Mouse (Mus musculus) c-Kit-negative CD71-positive TER-119-positive erythroid progenitor cells, embryonic 14.5 days (primary cell): Measurements from ENCODE around the gene Zfp827.
"Not testable (repeated sequence)": the region's sequence is repeated elsewhere in the genome, so short reads cannot be mapped to it uniquely, and the experiment has no call there.

Experiments used
- DNase-seq: peaks from one replicate; pipeline ENCODE4 v3.0.0-alpha.2; 2013; ENCODE audit warnings: low read depth, low spot score

The Zfp827 gene

DNA sequence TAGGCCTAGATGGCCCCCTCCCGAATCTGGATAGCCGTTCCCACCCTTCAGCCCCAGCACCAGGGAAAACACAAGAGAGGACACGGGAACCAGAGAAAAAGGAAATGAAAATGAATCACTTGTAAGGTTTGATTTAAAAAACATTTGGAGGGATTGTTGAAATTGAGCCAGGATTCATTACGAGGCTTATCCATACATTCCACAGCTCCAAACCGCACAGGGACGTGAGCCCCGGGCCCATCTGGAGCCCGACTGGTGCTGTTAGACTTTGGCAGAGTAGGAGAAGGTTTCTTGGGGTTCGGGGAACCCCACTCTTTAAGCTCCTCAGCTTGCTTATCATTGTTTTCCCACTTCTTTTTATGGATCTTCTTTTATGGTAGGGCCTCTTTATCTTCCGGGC is 76.9 kb downstream of the Zfp827 start:
- no peak for DNase-seq

DNA sequence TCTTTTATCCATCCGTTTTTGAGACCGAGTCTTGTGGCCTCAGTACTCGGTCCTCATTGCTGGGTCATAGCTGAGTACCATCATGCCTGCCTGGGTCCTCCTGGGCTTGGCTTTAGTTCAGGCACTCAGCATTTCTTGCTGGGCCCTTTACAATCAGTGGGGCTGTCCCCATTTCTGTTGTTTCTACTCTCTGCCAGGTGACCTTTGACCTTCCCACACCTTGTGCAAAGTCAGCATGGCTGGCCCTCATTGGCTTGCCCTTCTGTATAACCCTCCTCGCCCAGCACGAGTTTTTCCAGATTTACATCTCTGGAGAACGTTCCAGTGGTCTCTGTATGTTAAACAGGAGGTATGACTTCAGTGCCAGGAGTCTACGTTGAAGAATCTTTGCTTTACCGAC is 83.2 kb downstream of the Zfp827 start:
- DNase-seq: no peak

DNA sequence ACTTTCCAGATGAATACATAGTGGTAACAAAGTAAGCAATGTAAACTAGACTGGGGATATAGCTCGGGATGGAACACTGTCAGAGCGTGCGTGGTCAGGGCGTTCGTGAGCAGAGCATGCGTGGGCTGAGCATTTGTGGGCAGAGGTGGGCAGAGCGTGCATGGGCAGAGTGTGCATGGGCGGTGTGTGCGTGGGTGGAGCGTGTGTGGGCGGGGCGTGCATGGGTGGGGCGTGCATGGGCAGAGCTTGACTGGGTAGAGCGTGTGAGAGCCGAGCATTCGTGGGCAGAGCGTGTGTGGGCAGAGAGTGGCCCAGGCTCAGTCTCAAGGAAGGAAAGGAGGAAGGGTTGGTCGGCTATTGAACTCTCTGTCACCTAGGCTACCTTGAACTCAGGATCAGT is 84.2 kb downstream of the Zfp827 start:
- no peak for DNase-seq

DNA sequence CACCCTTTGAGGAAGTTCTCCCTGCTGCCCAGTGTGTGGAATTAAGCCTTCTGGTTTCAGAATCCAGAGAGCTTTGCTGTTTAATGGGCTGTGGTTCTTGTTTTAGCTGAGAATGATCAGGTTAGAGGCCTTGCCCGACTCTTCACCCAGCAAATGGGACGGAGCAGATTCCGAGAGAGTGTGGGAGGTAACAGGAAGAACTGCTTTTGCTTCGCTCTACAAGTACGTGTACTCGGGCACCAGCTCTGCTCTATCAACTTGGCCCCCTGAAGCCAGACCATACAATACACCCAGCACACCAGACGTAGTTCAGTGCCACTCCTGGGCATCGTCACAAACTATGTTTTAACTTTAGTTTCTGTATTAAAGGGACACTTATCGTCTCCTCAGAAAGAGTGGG is 85.3 kb downstream of the Zfp827 start:
- DNase-seq: no peak

DNA sequence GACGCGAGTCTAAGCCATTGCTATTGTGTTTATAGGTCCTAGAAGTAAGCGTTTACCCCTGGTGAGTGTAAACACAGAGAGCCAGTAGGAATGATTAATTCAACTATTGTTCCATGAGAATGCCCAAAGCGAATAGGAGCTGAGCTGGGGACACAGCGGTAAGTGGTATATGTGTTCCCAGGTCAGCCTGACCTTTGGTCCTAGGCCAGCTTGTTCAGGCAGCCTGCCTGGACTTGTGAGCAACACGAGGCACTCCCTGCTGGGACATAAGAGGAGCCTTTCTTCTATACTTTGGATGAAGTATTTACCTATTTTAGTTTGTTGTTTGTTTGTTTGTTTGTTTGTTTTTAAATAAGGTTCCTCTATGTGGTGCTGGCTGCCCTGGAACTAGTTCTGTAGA is 86.3 kb downstream of the Zfp827 start:
- no peak for DNase-seq

DNA sequence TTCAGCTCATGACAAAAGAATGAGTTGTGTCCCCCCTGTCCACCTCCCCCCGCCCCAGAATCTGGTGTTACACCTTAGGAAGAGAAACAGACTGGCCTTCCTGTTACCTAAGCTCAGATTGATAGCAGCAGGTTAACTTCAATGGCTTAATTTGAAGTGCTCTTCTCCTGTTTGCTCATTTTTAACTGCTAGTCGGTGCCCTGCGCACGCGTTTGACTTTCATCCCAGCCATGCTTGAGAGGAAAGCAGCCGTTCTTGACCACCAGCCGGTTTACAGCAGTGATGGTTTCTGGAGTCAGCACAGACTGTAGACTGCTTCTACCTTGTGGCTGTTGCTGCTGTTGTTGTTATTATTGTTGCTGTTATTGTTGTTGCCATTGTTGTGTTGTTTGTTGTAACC is 88.2 kb downstream of the Zfp827 start:
- no peak for DNase-seq

DNA sequence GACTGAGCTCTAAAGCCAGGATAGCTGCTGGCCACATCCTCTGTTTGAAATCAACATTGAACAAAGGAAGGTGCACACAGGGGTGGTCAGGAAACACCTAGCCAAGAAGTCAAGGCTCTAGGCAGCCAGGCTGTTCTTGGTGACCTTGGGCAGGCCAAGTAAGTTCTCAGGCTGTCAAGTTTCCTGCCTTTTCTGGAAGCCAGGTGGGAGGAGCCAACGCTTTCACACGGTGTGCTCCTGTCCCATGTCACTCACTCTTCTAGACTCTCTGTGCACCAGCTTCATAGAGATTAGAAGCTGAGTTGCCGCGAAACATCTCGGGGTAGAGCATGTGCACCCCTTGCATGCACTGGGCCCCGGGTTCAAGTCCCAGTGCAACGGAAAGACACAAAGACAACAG is 89.5 kb downstream of the Zfp827 start:
- no peak for DNase-seq

DNA sequence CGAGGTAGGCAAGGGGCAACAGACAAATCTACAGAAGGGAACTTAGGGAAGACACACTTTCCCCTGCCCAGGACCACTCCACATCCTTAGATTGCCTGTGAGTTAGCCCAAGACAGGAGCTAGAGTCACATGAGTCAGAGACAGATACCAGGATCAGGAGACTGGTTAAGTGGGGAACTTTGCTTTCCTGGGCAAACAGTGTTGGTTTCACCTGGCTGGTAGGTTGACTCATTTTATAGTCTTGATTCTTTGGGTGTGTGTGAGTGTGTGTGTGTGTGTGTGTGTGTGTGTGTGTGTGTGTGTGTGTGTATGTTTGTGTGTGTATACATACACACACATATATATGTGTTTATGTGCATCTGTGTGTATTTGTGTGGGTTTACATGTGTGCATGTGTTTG is 93.4 kb downstream of the Zfp827 start:
- no peak for DNase-seq

DNA sequence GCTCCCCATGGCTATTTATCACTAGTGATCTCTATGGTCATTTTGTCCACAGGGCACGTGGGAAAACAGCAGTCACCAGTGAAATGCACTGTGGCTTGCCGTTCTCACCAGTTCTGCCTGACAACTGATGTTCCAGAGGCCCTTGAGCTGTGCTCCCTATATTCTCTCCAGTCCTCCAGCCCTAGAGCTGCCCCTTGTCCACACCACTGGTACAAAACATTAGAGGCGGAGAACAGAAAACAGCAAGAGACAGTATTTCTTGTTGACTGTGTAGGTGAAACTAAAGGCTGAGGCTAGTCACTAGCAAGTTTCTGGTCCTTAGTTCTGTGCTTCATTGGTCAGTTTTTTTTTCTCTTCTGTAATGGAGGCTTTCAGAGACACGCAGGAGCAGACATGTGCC is 96.0 kb downstream of the Zfp827 start:
- DNase-seq: no peak

DNA sequence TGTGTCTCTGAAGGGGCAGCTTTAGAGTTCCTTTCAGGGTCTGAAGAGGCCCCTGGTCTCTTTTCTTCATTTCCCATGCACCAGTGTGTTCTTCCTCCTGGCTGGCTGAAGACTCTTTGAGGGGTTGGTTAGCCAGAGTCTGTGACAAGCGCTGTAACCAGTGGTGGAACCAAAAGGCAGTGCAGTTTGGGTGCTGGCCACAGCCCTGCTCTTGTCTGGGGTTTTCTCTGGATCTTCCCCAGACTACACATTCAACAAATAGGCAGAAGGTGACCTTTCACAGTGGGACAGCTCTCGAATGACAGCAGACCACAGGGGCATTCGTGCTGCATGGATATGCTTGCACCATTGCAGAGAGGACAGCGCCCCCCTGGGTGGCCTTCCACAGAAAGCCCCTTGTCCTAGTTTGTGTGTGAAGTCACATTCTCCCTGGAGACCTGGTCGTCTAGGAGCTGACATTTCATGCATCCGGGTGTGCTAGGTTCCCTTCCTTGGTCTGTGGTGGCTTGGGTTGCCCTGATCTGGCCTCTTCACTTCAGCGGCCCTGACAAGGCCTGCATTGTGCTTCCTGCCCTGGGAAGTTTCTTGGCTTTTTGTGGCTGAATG is 99.1 kb downstream of the Zfp827 start:
- DNase-seq: no peak

DNA sequence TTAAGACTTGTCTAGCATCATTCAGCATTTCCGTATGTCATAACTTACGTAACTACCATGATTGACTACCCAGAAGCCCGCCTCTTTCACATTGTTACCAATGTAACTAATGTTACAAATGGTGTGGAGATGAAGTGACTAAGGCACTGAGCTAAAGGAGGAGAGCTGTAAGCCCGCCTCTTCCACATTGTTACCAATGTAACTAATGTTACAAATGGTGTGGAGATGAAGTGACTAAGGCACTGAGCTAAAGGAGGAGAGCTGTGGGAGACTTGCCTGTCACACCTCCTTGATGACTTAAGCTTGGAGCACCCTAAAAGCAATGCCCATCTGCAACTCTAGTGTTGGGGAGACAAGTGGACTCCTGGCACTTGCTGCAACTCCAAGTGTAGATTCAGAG is 100.3 kb downstream of the Zfp827 start:
- not testable (repeated sequence) for DNase-seq

DNA sequence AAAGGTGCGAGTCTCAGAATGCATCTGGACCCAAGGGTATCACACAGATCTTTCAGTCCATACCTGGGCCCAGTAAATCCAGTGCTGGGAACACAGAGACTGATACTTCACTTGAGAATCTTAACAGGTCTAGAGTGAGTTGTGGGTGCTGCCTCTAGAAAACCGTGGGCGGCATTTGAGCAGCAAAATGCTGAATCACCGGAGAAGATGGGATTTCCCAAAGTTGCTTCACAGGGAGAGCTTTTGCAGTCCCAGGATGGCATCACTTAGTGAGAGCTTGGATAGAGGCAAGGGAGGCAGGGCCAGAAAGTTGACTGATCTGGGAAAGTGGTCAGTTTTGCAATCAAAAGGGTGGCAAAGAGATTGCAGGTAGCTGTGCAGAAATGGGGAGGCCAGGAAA is 111.4 kb downstream of the Zfp827 start:
- no peak for DNase-seq

DNA sequence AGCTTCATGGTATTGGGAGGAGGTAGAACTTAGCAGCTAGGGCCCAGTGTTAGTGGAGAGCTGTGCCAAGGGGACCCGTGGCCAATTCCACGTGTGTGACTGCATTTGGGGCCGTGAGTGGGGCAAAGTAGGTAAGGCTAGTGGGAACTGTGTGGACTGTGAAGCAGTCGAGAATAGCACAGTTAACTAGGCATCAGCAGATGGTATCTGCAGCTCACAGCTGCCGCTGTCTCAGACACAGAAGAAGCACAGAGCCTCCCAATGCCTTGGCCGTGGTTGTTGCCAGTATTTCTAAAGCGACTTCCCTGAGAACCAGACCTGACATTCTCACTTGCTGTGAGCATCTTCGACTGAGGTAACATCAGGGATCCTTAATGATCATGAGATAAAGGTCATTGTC is 112.7 kb downstream of the Zfp827 start:
- DNase-seq: no peak

DNA sequence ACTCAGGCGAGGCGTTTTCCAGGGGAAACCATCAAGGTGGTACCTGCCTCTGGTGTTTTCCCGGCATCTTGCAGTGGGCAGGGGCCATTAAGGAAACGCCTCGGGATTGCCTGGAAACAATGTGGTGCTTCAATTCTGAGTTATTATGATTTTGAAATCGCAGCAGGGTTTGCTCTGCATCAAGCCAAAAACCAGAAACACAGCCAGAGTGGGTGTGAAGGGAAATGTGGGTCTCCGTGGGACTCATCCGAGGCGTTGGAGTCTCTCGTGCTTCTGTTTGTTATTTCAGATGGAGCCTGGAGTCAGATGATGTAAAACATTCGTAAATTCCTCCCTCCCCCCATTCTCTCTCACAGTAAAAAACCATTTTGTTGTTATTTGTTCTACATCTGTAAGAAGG is 113.4 kb downstream of the Zfp827 start:
- DNase-seq: no peak

DNA sequence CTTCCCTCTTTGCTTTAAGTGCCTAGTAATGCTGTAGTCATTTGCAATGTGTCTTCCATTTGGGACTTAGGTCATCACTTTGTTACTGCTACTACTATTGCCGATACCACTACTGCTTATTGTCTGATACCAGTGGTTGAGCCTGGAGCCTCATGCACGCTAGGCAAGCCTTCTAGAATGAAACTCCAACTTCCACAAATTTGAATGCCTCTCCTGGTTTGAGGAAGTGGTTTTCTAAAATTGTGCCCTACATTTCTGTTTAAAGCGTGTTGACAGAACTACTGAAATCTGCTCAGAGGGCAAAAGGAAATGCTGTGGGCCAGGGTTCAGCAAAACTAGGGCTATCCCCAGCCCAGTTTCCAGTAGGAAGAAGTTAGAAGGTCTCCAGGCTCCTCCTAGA is 115.5 kb downstream of the Zfp827 start:
- DNase-seq: no peak

DNA sequence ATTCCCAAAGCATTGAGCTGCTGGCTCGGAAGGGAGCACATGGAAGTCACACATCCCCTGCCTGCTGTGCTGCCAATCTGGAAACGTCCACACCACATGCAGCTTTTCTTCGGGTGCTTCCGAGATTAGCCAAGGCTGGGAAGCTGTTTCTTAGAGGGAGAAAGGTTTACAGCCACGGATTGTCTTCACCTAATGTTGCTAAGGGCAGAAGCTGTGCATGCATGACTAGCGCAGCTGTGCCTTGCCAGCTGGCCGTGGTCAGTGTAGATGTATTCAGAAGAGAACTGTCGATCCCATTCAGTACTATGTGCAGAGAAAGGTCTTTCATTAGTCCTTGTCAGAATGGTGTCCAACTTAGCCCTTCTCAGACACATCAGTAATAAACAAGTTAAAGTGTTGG is 117.0 kb downstream of the Zfp827 start:
- no peak for DNase-seq

DNA sequence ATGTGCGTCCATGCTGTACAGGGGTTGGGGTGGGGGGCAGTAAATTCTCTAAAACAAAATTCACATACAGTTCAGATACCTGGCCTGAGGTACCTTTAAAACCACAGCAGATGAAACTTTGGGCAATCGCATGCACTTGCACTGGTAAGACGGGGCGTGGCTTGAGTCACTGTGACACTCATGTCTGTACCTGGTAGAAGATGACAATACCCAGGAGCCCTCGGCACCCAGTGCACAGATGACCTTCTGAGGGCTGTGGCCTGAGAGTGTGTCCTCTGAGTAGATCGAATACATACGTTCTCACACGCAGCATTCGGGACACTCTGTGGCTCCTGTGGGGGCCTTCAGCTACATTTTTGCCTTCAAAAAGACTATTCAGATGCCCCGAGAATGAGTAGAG is 117.4 kb downstream of the Zfp827 start:
- no peak for DNase-seq

DNA sequence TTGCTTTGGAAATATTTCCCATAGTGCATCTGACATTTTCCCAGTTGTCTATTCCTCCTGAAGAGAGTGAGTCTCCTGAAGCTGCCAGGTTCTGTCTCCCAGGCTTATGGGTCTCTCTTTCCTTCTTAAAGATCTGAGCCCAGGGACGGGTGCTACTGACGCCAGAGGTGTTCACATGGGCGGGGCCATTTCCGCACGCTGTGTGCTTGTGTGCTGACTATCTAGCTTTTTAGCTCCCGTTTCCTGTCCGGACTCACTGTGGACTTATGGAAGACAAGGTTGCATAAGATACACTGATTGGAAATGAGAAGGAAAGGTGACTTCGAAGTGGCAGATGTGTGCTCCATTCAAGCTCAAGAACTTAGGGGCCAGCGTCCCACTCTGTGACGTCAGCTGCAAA is 120.6 kb downstream of the Zfp827 start:
- no peak for DNase-seq

DNA sequence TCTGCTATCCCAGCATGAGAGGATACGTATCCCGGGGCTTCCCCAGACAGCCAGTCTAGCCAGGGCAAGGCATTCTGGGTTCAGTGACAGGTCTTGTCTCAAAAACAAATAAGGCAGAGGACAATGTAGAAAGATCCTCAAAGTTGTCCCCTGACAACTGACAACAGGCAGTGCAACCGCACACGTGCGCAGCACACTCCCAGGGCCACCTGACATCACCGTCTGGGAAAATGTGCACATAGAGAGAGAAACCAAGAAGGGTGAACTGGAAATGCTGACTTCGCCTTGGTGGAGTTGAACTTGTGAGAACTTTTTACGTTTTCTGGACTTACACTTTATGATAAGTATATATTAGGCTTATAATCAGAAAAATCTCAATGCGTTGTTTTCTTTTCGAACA is 121.6 kb downstream of the Zfp827 start:
- no peak for DNase-seq

DNA sequence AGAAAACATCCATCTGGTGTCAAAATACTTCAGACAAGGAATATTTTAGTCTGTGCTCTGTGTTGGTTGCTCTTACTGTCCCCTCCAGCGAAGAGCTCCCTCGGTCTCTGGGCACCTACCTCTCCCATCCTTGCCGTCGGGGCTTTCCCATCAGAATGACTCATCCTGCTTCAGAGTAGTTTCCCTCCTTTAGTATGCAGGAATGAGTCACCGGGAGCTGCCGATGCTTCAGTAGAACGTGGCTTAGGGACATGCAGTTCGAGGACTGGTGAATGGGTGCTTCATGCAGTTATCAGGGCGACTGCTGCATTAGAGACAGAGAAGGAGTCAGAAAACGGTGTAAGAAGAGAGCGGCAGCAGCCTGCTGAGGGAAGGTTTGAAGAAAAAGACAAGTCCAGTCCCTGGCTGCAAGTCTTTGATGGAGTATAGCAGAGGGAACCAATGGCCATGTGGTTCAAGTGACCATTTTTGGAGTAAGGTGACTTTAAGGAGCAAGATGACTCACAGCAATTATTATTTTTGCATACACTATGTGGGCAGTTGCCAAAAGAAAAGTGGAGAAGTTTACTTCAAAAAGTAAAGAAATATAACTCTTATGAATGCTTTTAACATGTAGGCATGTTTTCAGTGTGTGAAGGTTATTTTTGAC is 122.4 kb downstream of the Zfp827 start:
- no peak for DNase-seq

DNA sequence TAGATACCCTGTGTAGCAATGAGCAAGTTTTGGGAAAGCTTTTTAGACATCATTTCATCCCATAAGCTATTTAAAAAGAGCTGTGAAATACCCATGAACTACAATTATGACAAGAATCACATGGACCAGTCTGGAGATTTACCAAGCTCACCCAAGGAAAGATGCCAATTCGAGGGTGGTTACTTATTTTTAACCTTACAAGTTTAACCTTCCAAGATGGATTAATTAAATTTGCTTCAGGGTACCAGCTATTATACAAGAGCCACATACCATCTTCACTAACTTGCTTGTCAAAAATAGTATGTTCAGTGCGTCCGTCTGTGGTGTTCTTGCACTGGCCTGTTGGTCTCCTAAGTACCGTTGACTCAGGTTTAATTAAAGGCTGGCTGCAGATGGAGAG is 123.4 kb downstream of the Zfp827 start:
- DNase-seq: no peak

DNA sequence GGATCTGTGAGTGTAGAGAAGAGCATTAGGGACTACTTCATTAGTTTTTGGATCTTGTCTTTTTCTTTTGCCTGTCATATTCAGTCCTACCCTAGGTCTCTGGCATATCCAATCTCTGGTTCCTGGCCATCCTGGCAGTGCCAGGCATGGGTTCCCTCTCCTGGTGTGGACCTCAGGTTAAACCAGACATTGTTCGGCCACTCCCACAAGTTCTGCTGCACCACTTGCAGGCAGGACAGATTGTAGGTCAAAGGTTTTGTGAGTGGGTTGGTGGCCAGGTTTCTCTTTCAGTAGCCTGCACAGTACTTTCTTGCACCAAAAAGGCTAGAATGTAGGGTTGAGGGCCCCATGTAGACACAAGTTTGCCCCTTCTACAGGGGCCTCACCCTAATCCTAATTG is 125.0 kb downstream of the Zfp827 start:
- DNase-seq: no peak

DNA sequence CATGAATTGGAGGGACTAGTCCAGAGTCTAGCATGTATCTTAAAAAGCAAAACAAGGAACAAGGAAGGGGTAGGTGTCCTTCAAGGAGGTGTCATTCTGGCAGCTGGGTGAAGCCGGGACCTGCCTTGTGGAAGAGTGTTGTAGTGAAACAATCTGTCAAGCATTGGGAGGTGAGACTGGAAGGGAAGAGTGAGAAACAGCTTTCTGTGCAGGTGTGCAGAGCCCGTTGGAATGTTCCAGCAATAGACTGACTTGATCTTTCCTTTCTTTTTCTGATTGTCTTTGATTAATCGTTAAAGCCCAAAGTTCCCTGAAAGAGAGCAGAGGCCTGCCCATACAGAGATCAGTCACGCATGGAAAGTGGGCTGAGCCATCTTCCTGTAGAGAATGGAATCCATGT is 125.4 kb downstream of the Zfp827 start:
- no peak for DNase-seq

DNA sequence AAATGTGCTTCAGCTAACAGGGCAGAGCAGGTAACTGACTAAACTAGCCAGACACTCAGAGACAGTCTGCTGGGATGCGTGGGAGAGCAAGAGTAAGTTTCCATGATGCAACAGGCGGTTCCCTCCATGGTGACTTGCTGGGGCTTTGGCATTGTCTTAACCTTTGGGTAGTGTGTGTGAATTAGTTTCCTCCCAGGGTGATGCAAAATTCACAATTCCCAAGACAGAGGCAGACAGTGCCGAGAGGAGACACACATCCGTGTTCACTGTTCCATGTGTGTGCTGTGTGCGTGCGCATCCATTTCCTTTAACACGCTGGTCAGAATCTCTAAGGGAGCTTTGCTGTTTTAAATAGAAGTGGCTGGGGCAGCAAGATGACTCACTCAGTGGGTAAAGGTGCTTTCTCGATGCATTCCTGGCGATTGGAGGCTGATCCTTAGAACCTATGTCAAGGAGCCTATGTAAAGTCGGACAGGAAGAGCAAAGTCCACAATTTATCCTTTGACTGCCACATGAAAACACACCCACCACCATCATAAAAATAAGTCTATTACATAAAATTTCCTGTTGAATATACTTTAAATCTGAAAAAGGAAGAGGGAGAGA is 127.4 kb downstream of the Zfp827 start:
- DNase-seq: no peak
